Mouse (Mus musculus): ENCODE data around the gene Saysd1.

DNA sequence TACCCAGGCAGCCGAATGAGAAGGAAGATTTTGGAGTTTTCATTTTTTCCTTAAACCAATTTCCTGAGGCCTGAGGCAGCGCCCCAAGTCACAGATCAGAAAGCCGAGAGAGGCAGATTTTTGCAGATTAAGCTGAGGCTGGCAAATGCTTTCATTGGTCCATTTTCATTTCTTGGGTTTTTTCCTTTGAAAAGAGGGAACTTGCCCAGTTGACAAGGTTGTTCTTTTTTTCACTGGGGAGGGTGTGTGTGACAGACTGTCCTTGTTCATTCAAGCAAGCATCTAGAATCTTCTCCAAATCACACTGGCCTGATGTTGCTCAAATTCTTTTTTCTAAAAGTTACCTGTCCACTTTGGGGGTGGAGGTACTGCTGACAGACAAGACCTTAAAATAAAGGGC, 40.7 kb upstream of the Saysd1 start:
- no peak for TF ChIP-seq CTCF (IDR thresholded peaks at IDR 0.05; ENCODE audit: control insufficient read depth, insufficient read depth, insufficient replicate concordance, low read depth, low read length)
- no peak for TF ChIP-seq POLR2A (IDR thresholded peaks at IDR 0.05; ENCODE audit: control insufficient read depth, low read depth, low read length)

Data from testis, adult 2 months (tissue).